Mouse (Mus musculus) CD8-positive naive resting alpha-beta T cell, adult 2 months (primary cell): ENCODE results near the gene Samm50.

ENCODE experiments used
- DNase-seq, 2 experiments: peaks; one replicate each; pipeline ENCODE4 v3.0.0; 2022; ENCODE audit warnings: low read depth in 2 of 2, low spot score in 2 of 2

Gene Samm50

DNA sequence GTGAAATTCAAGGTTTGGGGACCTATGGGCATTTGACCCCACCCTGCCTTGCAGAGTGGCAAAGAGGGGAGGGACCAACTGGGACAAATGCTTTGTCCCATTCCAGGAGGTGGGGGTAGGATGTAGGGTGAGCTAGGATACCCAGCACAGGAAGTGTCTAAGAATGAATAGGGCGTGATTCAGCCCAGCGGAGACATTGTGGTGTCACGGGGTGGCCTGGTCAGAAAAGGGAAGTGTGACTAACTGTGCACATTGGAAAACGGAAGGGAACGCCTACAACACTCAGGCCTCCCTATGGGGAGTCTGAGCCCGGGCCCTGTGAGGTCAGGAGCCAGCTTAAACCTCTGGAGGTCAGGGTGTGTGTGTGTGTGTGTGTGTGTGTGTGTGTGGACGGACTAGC lies 43.6 kb downstream of the Samm50 start:
- no peak for DNase-seq

DNA sequence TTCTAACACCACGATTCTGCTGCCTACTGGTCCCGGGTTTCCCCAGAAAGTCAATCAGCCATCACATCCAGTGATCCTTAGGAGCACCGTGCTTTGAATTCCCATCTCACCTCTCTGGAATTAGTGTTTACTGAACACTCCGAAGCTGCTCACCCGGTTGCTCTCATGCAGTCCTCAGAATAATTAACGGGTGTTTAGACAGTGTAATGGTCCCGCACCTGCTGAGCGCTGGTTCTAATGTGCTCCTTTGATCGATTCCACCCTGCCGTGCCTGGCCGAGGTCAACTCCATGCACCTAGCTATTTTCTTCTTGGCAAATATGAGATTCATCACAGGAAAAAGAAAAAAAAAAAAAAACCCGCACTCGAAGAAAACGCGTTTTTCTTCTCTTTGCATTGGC lies 46.5 kb downstream of the Samm50 start:
- no peak for DNase-seq

- DNase-seq, result no peak
Measured at GRCm38 (mm10) chr15:84238991-84239401, 47.0 kb downstream of the Samm50 start.

GRCm38 (mm10) chr15:84241520-84241919 lies 49.5 kb downstream of the Samm50 start:
- DNase-seq, result no peak

GRCm38 (mm10) chr15:84245104-84245503 lies 53.1 kb downstream of the Samm50 start:
- no peak for DNase-seq

DNA sequence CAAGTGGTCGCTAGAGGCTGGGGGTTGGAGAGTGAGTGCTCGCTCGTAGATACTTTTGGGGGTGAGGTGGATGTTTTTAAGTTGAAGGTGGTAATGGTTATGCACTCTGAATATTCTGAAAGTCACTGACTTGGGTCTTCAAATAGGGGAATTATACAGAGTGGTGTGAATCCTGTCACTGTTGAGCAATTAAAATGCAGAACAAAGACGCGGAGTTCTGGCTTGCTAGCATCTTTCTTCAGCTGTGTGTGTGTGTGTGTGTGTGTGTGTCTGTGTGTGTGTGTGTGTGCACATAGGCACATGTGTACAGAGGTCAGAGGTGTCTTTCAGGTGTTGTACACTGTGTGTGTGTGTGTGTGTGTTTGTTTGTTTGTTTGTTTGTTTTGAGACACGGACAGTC lies 54.2 kb downstream of the Samm50 start:
- no peak for DNase-seq

GRCm38 (mm10) chr15:84247309-84247708 lies 55.3 kb downstream of the Samm50 start:
- DNase-seq, result no peak

GRCm38 (mm10) chr15:84251227-84251626 lies 59.2 kb downstream of the Samm50 start:
- no peak for DNase-seq

- no peak for DNase-seq
Measured at GRCm38 (mm10) chr15:84252645-84253044, 60.6 kb downstream of the Samm50 start.

DNA sequence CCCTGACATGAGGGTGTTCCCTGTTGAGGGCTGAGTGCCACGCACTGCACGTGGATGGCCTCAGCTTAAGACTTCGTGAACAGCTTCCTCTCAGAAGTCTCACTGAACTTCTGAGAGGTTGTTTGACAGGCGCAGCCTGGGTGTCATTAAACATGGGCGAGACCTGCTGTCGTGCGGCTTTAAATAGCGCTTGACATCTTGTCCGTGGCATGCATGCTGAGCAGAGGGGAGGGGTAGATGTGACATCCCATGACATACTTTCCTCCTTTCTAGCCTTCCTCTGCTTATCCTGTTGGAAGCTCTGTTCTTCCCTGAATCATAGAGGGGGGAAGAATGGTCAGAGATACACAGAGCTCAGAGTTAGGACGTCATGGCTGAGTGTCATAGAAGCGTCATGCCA lies 61.7 kb downstream of the Samm50 start:
- DNase-seq, result no peak

- no peak for DNase-seq
Measured at GRCm38 (mm10) chr15:84254387-84254786, 62.3 kb downstream of the Samm50 start.

GRCm38 (mm10) chr15:84256254-84256850 lies 64.3 kb downstream of the Samm50 start:
- no peak for DNase-seq

DNA sequence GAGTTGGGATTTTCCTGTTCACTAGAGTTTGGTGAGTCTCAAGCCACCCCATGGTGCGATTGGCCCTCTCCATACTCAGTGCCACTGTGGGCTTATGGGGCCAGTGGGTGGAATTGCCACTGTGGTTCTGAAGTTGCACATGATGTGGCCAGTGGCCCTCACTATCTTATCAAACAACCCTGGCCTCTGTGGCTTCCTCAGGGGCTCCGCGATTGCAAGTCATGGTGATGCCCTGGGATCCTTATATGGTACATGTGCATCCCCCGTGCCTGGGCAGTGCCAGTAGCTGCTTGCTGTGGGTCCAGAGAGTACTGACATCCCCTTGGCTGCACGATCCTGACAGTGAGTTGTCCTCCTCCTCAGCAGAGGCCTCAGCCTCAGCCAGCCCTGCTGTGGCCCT lies 64.8 kb downstream of the Samm50 start:
- no peak for DNase-seq

DNA sequence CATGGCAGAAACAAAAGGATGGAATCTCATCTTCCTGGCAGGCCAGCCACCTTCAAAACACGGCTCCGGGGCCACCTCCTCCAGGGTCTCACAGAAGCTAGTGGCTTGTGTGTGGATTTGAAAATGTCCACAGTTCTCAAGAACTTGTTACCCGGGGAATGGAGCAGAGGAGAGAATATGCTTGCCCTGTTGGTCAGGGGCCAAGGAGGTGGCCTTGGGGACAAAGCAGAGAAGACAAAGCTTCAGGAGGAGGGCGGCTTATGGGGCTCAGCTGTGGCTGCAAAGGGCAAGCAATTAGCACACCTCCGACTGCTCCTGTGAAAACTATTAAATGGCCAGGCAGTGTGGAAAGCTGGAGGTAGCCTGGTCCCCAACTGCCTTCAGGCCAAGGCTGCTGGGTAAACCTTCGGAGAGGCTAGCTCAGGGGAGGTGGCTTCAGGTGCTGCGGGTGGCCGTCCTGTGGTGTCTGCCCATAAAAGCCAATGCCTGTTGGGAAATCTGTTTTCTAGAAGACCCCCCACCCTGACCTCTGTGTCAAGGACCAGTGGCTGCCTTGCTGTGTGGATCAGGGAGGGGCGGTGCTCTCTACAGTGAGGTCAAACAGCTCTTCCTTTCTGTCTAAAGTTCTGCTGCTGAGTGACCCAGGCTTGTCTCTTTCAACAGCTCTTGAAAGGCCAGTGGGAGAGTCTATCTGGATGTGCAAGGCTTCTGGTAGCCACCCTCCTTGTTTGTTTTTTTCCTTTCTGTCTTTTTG lies 66.7 kb downstream of the Samm50 start:
- DNase-seq, result no peak

GRCm38 (mm10) chr15:84260123-84260822 lies 68.2 kb downstream of the Samm50 start:
- peak; percentile 43 to 45 for DNase-seq

- DNase-seq, result no peak
Measured at GRCm38 (mm10) chr15:84262630-84263029, 70.6 kb downstream of the Samm50 start.

DNA sequence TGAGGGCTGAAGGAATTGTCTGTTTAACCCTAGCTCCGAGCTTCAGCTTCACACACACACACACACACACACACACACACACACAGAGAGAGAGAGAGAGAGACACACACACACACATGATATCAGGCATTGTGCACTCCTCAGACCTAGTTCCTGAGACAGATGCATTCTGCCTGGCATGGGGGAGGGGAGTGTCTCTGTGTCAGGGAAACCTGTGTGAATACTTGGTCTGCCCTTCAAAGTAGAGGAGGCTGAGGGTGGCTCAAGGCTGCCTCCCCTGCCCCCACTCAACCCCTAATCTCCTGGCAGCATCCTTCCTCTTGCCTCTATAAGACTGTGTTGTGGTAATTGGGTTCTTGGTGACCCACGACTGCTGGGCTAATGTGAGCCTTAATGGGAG lies 71.5 kb downstream of the Samm50 start:
- no peak for DNase-seq

GRCm38 (mm10) chr15:84265141-84265540 lies 73.1 kb downstream of the Samm50 start:
- no peak for DNase-seq

GRCm38 (mm10) chr15:84266290-84266689 lies 74.2 kb downstream of the Samm50 start:
- no peak for DNase-seq
